Mouse (Mus musculus) heart, adult 8-10 months (tissue): ENCODE measurements at regions not wholly inside any gene's neighbourhood (a gene's known extent, or its start where the extent isn't known, plus 50 kb on each side); places are given as distances from the start of the nearest gene placed in this dataset.
"Not testable (repeated sequence)": the region's sequence is repeated elsewhere in the genome, so short reads cannot be mapped to it uniquely, and the experiment has no call there.

Source experiments
- DNase-seq: peaks from one replicate; pipeline ENCODE4 v3.0.0; 2022; ENCODE audit warnings: low spot score

DNA sequence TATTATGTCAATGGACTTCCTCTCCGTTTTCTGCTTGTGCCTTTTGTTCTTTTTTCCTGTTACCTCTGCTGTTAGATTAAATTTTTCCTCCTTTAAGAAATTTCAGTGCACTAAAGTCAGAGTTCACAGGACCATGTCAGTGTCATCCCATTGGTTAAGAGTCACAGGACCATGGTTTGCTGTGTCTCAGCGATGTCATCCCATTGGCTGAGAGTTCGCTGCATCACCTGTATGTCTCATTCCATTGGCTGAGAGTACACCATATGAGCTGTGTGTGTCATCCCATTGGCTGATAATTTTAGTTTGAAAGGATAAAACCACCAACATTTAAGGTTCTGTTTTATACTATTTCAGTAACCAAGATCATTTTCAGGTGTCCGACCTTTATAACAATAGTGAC lies 50.7 kb upstream of the Jade1 start:
- no peak for DNase-seq

DNA sequence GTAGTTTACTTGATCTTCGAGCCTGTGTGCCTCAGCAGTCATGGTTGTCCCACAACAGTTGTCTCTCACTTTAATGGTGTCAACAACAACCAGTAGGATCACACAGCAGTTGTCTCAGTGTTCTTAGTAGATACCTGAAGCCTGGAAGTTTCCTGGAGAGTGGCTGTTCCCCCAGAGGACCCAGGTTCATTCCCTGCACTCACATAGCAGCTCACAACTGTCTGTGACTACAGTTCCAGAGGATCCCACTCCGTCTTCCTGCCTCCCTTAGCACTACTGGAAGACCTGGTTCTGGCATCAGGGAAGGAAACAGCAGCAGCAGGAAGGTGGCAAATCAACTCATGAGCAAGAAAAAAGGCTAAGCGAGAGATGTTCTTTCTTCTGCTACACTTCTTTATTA lies 53.4 kb upstream of the Jade1 start:
- DNase-seq: no peak

- DNase-seq: not testable (repeated sequence)
Observed at GRCm38 (mm10) chr3:41501639-41502038, 53.9 kb upstream of the Jade1 start.

GRCm38 (mm10) chr3:41501124-41501523 lies 54.4 kb upstream of the Jade1 start:
- no peak for DNase-seq

DNA sequence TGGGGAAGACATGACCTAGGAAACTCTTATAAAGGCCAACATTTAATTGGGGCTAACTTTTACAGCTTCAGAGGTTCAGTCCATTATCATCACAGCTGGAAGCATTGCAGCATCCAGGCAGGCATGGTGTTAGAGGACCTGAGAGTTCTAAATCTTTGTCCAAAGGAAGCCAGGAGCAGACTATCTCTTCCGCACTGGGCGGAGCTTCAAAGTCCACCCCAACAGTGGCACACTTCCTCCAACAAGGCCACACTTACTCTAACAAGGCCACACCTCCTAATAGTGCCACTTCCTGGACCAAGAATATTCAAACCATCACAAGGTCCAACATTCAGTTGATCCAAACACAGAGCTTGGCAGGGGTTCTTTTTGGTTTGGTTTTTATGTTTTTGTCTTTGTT lies 55.9 kb upstream of the Jade1 start:
- no peak for DNase-seq

GRCm38 (mm10) chr3:41498791-41499190 lies 56.7 kb upstream of the Jade1 start:
- DNase-seq: peak; percentile 68

GRCm38 (mm10) chr3:41497771-41498170 lies 57.8 kb upstream of the Jade1 start:
- no peak for DNase-seq

GRCm38 (mm10) chr3:41496931-41497710 lies 58.4 kb upstream of the Jade1 start:
- no peak for DNase-seq

GRCm38 (mm10) chr3:41495893-41496292 lies 59.6 kb upstream of the Jade1 start:
- DNase-seq: no peak

DNA sequence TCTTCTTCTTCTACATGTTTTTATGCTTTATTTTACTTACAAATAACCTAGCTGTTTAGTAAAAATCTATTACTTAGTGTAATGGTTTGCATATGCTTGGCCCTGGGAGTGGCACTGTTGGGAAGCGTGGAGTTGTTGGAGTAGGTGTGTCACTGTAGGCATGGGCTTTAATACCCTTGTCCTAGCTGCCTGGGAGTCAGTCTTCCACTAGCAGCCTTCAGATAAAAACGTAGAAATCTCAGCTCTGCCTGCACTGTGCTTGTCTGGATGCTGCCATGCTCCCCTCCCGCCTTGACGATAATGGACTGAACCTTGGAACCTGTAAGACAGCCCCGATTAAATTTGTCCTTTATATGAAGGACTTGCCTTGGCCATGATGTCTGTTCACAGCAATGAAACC lies 60.4 kb upstream of the Jade1 start:
- DNase-seq: no peak

GRCm38 (mm10) chr3:41493472-41493871 lies 62.1 kb upstream of the Jade1 start:
- DNase-seq: no peak

GRCm38 (mm10) chr3:41492727-41493392 lies 62.7 kb upstream of the Jade1 start:
- DNase-seq: no peak

GRCm38 (mm10) chr3:41492031-41492726 lies 63.4 kb upstream of the Jade1 start:
- no peak for DNase-seq

- no peak for DNase-seq
Observed at GRCm38 (mm10) chr3:41491185-41491584, 64.3 kb upstream of the Jade1 start.

DNA sequence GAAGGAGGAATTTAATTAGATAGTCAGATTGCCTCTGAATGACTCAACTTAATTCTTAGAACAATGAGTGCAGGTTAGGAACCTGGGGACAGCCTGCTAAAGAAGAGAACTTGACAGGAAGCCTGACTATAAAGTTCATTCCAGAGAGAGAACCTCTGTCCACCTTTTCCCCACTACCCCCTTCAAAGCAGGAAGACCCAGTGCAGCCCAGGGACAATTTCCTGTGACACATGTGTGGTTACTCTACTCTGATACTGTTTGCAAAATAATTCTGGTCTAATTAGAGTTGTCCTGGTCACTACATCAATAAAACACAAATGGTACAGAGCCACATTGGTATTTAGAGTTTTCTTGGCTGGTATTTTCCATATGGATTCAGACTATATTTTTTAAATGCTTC lies 65.5 kb upstream of the Jade1 start:
- no peak for DNase-seq

GRCm38 (mm10) chr3:41489571-41489970 lies 66.0 kb upstream of the Jade1 start:
- no peak for DNase-seq

GRCm38 (mm10) chr3:41488229-41488774 lies 67.2 kb upstream of the Jade1 start:
- DNase-seq: no peak

DNA sequence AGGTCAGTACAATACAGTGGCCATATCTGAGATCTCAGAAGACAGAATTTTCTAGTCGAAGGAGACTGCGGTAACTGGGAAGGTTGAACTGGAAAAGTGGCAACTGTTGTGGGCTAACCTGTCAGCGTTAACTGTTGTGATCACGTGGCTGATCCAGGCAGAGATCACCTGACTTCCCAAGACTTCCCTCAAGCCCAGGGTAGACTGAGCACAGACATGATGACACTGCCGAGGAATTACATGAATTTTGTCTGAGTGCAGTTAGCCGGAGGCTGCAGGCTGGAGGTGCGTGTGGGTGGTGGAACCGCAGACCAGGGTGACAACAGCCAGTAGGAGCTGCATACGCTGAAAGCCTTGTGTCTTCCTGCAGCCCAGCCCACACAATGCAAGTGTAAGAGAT lies 70.6 kb upstream of the Jade1 start:
- no peak for DNase-seq

DNA sequence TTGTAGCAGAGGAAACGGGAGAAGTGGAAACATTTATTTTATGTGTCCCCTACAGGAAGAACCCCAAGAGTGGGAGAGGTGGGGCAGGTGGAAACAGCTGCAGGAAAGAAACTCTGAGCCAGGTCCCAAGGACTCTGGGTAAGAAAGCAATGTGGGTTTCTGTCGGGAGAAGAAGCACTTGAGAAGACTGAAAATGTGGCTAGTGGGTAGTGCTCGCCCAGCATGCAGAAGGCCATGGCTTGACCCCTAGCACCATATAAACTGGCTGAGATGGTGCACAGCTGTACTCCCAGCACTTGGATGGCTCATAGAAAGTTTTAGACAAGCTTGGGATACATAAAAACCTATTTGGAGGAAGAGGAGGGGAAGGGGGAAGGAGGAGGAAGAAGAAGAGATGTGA lies 71.9 kb upstream of the Jade1 start:
- no peak for DNase-seq

GRCm38 (mm10) chr3:41482881-41483494 lies 72.5 kb upstream of the Jade1 start:
- DNase-seq: no peak

- DNase-seq: peak; percentile 49
Observed at GRCm38 (mm10) chr3:41480186-41480585, 75.3 kb upstream of the Jade1 start.

DNA sequence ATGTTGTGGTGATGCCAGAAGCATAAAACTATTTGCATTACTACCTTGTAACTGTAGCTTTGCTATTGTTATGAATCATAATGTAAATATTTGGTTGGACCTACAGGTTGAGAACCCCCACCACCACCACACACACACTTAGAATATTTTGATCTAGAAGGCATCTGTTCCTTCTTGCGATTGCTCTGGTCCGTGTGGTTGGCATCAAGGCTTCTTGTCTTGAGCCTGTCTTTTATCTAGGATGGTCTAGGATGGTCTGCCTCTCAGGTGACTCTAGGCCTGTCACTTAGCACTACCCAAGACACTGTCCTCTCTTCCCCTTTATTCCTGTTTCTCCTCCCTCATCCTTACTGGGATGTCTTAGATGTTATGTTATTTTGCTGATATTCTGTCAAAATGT lies 76.6 kb upstream of the Jade1 start:
- no peak for DNase-seq
